Mouse (Mus musculus): ENCODE results near the gene Itm2c. TPM values are rescaled to one million over a fixed set of nuclear protein-coding genes. Genes with fewer than 3 reads are reported as not detected.

Itm2c gene
- polyA plus RNA-seq, 1 experiment from 2014 or later = 107 TPM

DNA sequence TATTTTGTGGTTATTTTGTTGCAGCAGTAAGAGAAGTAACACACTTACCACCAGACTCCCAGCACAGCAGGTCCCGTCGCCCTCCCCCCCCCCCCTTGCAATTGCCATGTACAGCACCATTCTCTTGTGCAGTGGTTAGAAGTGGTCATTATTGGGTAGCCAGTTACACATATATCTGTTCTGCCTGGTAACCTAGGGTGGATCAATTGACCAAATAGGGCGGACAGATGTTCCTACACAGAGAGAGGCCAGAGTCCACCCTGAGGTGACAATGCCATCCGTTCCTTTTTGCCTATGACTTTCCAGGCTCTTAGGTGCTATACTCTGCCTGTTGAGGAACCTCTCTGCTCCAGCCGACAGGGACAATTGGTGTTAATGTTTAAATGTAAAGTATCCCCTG, 31.1 kb downstream of the Itm2c start:
- Histone ChIP-seq H3K4me2 (no peak overlapping the region), H3K4me3 (ENCODE audit: low read depth, low read length) (no peak overlapping the region), H3K9me3 (ENCODE audit: low read depth, low read length) (no peaks in the 10 kb centered on the region), H3K27me3 (ENCODE audit: insufficient read depth, low read length) (no peaks in the 10 kb centered on the region), H3K9ac (no peak overlapping the region), H3K36me3 (ENCODE audit: insufficient read depth) (no peaks in the 10 kb centered on the region), H3K4me1 (ENCODE audit: insufficient read depth) (no peaks in the 10 kb centered on the region; the same call in 1 of the 2 replicates), H3K27ac (ENCODE audit: low read depth) (no peak overlapping the region)
- DNase-seq (no peak), ATAC-seq (ENCODE audit: insufficient read depth) (no peak)
- 76% methylated on average over 5 of the region's 5 CpGs for WGBS
- no peak for TF ChIP-seq CTCF (IDR thresholded peaks at IDR 0.05; ENCODE audit: low read depth)

- TF ChIP-seq CTCF (IDR thresholded peaks at IDR 0.05; ENCODE audit: low read depth) = no peak
- H3K4me3 ChIP-seq (ENCODE audit: low read depth, low read length) = no peak within 1 kb of the TSS
- H3K9me3 ChIP-seq (ENCODE audit: low read depth, low read length) = no peaks in the 10 kb centered on the region
- no peak within 1 kb of the TSS for H3K4me2 ChIP-seq
- H3K27me3 ChIP-seq (ENCODE audit: insufficient read depth, low read length) = no peaks in the 10 kb centered on the region
- no peaks in the 10 kb centered on the region for H3K36me3 ChIP-seq (ENCODE audit: insufficient read depth)
- no peak within 1 kb of the TSS for H3K9ac ChIP-seq
- no peaks in the 10 kb centered on the region for H3K4me1 ChIP-seq (ENCODE audit: insufficient read depth)
- DNase-seq = peak; percentile 72
- WGBS = 50% methylated on average over 4 of the region's 4 CpGs
- H3K27ac ChIP-seq (ENCODE audit: low read depth) = no peak within 1 kb of the TSS
- peak; percentile 65 for ATAC-seq (ENCODE audit: insufficient read depth)
Measured at GRCm38 (mm10) chr1:85928057-85928687, 34.1 kb downstream of the Itm2c start, which contains the start of gene 4933407L21Rik. TSS of gene 4933407L21Rik (plus strand) at chr1:85928483.

DNA sequence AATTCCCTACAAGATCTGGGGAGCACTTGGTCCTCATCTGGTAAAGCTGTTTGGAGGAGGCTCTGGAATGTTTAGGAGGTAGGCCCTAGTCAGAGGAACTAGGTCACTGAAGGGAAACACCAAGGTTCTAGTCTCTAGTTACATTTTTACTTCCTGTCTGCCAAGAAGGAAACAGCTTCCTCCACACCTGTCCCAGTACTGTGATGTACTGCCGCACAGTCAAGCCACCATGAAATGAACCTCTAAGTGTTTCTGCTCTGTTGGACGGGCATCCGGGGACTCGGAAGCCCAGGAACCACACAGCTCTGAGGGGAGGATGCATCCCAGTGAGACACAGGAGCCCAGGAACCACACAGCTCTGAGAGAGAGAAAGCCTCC, 34.6 kb downstream of the Itm2c start:
- H3K27ac ChIP-seq (ENCODE audit: low read depth) = no peak overlapping the region
- H3K4me2 ChIP-seq = no peak overlapping the region
- DNase-seq = no peak
- ATAC-seq (ENCODE audit: insufficient read depth) = no peak
- H3K4me3 ChIP-seq (ENCODE audit: low read depth, low read length) = no peak overlapping the region
- 74% methylated on average over 4 of the region's 4 CpGs for WGBS
- no peaks in the 10 kb centered on the region for H3K36me3 ChIP-seq (ENCODE audit: insufficient read depth)
- TF ChIP-seq CTCF (IDR thresholded peaks at IDR 0.05; ENCODE audit: low read depth) = no peak
- no peak overlapping the region for H3K9ac ChIP-seq
- H3K4me1 ChIP-seq (ENCODE audit: insufficient read depth) = no peaks in the 10 kb centered on the region
- H3K27me3 ChIP-seq (ENCODE audit: insufficient read depth, low read length) = no peaks in the 10 kb centered on the region
- H3K9me3 ChIP-seq (ENCODE audit: low read depth, low read length) = no peaks in the 10 kb centered on the region

DNA sequence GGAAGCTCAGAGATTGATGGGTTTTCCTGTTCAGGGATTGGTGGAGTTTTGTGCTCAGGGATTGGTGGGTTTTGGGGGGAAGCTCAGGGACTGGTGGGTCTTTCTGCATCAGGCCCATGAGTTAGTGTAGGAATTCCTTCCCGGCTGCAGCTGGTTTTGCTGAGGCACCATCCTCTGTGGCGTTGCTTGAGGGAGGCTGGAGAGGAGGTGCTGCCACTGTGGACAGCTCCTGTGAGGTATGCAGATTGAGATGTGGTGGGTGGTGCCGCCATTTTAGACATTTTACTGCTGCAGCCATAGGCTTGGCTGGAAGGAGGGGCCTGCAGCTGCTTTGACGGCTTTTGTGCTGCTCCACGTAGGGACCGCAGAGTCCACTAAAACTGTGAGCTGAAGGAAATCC, 35.3 kb downstream of the Itm2c start:
- H3K27me3 ChIP-seq (ENCODE audit: insufficient read depth, low read length) = no peaks in the 10 kb centered on the region
- H3K9ac ChIP-seq = no peak overlapping the region
- no peaks in the 10 kb centered on the region for H3K36me3 ChIP-seq (ENCODE audit: insufficient read depth)
- H3K9me3 ChIP-seq (ENCODE audit: low read depth, low read length) = no peaks in the 10 kb centered on the region
- no peak for DNase-seq
- no peak overlapping the region for H3K4me3 ChIP-seq (ENCODE audit: low read depth, low read length)
- H3K4me2 ChIP-seq = no peak overlapping the region
- no peak for ATAC-seq (ENCODE audit: insufficient read depth)
- 84% methylated on average over 6 of the region's 6 CpGs for WGBS
- no peak overlapping the region for H3K27ac ChIP-seq (ENCODE audit: low read depth)
- H3K4me1 ChIP-seq (ENCODE audit: insufficient read depth) = peaks cover 4% of the 10 kb centered on the region; the same call in 1 of the 2 replicates
- TF ChIP-seq CTCF (IDR thresholded peaks at IDR 0.05; ENCODE audit: low read depth) = no peak

DNA sequence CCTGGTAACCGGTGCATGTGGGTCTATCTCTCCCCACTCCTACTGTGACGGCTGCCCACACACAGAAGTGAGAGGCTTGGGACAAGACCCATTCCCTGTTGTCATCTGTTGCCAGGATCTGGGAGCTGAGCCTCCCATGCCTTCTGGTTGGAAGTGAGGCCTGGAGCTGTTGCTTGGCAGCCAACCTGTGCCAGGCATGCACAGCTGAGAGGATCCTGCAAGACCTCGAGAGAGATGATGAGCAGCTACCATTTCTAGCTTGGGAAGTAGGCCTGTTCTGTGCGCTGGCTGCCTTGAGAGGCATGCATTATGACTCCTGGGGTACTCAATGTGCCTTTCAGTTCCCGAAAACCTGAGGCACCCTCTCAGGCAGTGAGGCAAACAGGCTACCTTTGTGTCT, 37.1 kb downstream of the Itm2c start:
- Histone ChIP-seq H3K36me3 (ENCODE audit: insufficient read depth) (no peaks in the 10 kb centered on the region), H3K9ac (no peak overlapping the region), H3K9me3 (ENCODE audit: low read depth, low read length) (no peaks in the 10 kb centered on the region), H3K27me3 (ENCODE audit: insufficient read depth, low read length) (no peaks in the 10 kb centered on the region), H3K4me1 (ENCODE audit: insufficient read depth) (peaks cover 4% of the 10 kb centered on the region; the same call in 1 of the 2 replicates), H3K27ac (ENCODE audit: low read depth) (no peak overlapping the region), H3K4me3 (ENCODE audit: low read depth, low read length) (no peak overlapping the region), H3K4me2 (no peak overlapping the region)
- ATAC-seq (ENCODE audit: insufficient read depth) (no peak), DNase-seq (no peak)
- WGBS = 81% methylated on average over 5 of the region's 5 CpGs
- TF ChIP-seq CTCF (IDR thresholded peaks at IDR 0.05; ENCODE audit: low read depth) = no peak

- H3K9ac ChIP-seq = no peak overlapping the region
Measured at GRCm38 (mm10) chr1:85933226-85933625, 39.1 kb downstream of the Itm2c start.

DNA sequence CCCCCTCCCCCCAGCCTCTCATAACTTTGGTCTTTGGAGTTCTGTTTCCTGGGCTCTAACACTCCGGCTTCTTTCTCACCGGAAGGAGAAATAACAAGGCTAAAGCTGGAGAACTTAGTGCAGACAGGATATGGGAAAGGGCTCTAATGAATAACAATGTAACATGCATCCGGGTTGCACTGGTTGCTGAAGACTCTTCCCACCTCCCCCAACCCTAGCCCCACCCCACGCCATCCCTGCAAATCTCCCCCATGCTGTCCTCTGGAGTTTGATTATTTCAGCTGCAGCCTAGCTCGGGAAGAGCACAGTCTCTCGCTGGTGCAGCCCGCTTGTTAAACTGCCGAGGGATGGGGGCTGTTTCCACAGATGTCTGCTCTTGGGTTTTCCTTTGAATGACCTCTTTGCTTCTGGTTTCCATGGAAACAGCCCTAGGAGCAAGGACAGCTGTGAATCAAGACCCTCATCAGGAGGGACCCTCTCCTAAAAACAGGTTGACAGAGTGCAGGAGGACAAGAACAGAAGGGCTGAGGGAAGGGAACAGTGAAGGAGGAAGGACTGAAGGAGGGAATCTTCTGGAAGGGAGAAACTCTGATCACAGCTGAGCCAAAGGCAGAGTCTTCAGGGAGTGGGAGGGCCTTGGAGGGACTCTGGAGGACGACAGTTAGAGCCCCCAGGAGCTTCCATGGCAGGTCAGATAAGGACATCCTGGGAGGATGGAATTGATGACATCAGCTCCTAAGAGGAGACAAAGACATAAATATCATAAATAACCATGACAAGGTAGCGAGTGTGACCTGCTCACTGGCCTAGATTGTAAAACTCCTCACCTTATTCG, 39.8 kb downstream of the Itm2c start:
- 9% methylated on average over 11 of the region's 11 CpGs for WGBS
- H3K9me3 ChIP-seq (ENCODE audit: low read depth, low read length) = no peaks in the 10 kb centered on the region
- H3K4me1 ChIP-seq (ENCODE audit: insufficient read depth) = peaks cover 4% of the 10 kb centered on the region; the same call in 1 of the 2 replicates
- ATAC-seq (ENCODE audit: insufficient read depth) = peak; percentile 67
- peak; percentile 42 for DNase-seq
- H3K27me3 ChIP-seq (ENCODE audit: insufficient read depth, low read length) = no peaks in the 10 kb centered on the region
- H3K9ac ChIP-seq = no peak overlapping the region
- no peak overlapping the region for H3K27ac ChIP-seq (ENCODE audit: low read depth)
- no peaks in the 10 kb centered on the region for H3K36me3 ChIP-seq (ENCODE audit: insufficient read depth)
- peak overlapping the region; percentile 42 for H3K4me2 ChIP-seq
- H3K4me3 ChIP-seq (ENCODE audit: low read depth, low read length) = no peak overlapping the region
- TF ChIP-seq CTCF (IDR thresholded peaks at IDR 0.05; ENCODE audit: low read depth) = no peak

More at GRCm38 (mm10) chr1:85933226-85933625, 39.1 kb downstream of the Itm2c start:
- 5% methylated on average over 7 of the region's 7 CpGs for WGBS
- no peaks in the 10 kb centered on the region for H3K27me3 ChIP-seq (ENCODE audit: insufficient read depth, low read length)
- no peak for DNase-seq
- peak overlapping the region; percentile 42 for H3K4me2 ChIP-seq
- H3K27ac ChIP-seq (ENCODE audit: low read depth) = peak overlapping the region; percentile 33; the same call in 1 of the 2 replicates
- H3K36me3 ChIP-seq (ENCODE audit: insufficient read depth) = no peaks in the 10 kb centered on the region
- ATAC-seq (ENCODE audit: insufficient read depth) = peak; percentile 33
- peaks cover 4% of the 10 kb centered on the region; the same call in 1 of the 2 replicates for H3K4me1 ChIP-seq (ENCODE audit: insufficient read depth)
- no peaks in the 10 kb centered on the region for H3K9me3 ChIP-seq (ENCODE audit: low read depth, low read length)
- H3K4me3 ChIP-seq (ENCODE audit: low read depth, low read length) = no peak overlapping the region
- TF ChIP-seq CTCF (IDR thresholded peaks at IDR 0.05; ENCODE audit: low read depth) = no peak
